Mouse (Mus musculus) heart, embryonic 12.5 days (tissue): ENCODE results near the gene Kifap3. TPM values are rescaled to one million over a fixed set of nuclear protein-coding genes. Genes with fewer than 3 reads are reported as not detected.
"Not testable (repeated sequence)": the region's sequence is repeated elsewhere in the genome, so short reads cannot be mapped to it uniquely, and the experiment has no call there.

Experiments used
- ATAC-seq: fragments of 200-750 bp; cut with Nextera tagmentation; 2 replicates; pipeline ENCODE4 v1.8.0; 2017; ENCODE audit warnings: moderate TSS enrichment, moderate library complexity; ENCODE audit not compliant: insufficient number of reproducible peaks, low FRiP score
- H3K27ac ChIP-seq: fragments of 300-500 bp; sonication (generic); 2 replicates; pipeline ENCODE4 v1.5.1; 2016; ENCODE audit warnings: mild to moderate bottlenecking, moderate library complexity; ENCODE audit not compliant: poor library complexity, severe bottlenecking
- H3K27me3 ChIP-seq: fragments of 300-500 bp; sonication (generic); replicated peaks from 2 replicates; pipeline ENCODE4 v1.6.1; 2016; ENCODE audit warnings: mild to moderate bottlenecking, moderate library complexity
- H3K36me3 ChIP-seq: fragments of 300-500 bp; sonication (generic); 2 replicates; pipeline ENCODE4 v1.6.1; 2016; ENCODE audit warnings: mild to moderate bottlenecking, moderate library complexity
- H3K4me1 ChIP-seq: fragments of 300-500 bp; sonication (generic); replicated peaks from 2 replicates; pipeline ENCODE4 v1.6.1; 2016; ENCODE audit warnings: mild to moderate bottlenecking
- H3K4me2 ChIP-seq: fragments of 300-500 bp; sonication (generic); 2 replicates; pipeline ENCODE4 v1.6.1; 2016; ENCODE audit warnings: mild to moderate bottlenecking, moderate library complexity
- H3K4me3 ChIP-seq: fragments of 300-500 bp; sonication (generic); 2 replicates; pipeline ENCODE4 v1.5.1; 2016; ENCODE audit warnings: mild to moderate bottlenecking
- H3K9ac ChIP-seq: fragments of 300-500 bp; sonication (generic); 2 replicates; pipeline ENCODE4 v1.6.1; 2016; ENCODE audit warnings: mild to moderate bottlenecking, moderate library complexity
- H3K9me3 ChIP-seq: fragments of 300-500 bp; sonication (generic); replicated peaks from 2 replicates; pipeline ENCODE4 v1.6.1; 2016; ENCODE audit warnings: mild to moderate bottlenecking, moderate library complexity
- WGBS: fragments of 180-500 bp; shearing (Covaris S2); methylation state at CpG from one replicate; pipeline ENCODE4 v1.1.7; 2016; 5-methylcytosine and 5-hydroxymethylcytosine counted together
- polyA plus RNA-seq: library from polyadenylated mRNA; unstranded; fragments of >200 nt; fragmentation: Nextera tagmentation; extraction: Ambion mirVana; gene quantifications from 2 replicates; pipeline ENCODE4 v1.2.1, GENCODE M21; 2016

Kifap3 gene
- 22.3 and 23.9 TPM in 2 replicates for polyA plus RNA-seq

GRCm38 (mm10) chr1:163779336-163780115 is at the start of gene Kifap3:
Kifap3 (plus strand) TSS chr1:163779583.
- peak within 1 kb of the TSS; percentile 77 for H3K4me2 ChIP-seq
- no peaks in the 10 kb centered on the region for H3K4me1 ChIP-seq
- peaks cover 5% of the 10 kb centered on the region; the same call in 1 of the 2 replicates for H3K36me3 ChIP-seq
- H3K9ac ChIP-seq: peak within 1 kb of the TSS; percentile 77
- H3K27ac ChIP-seq: 0 out of 2 replicates have a peak within 1 kb of the TSS, but pooled peaks have one; percentile 2
- H3K9me3 ChIP-seq: no peaks in the 10 kb centered on the region
- peak within 1 kb of the TSS; percentile 83 for H3K4me3 ChIP-seq
- WGBS: under 1% methylated on average over 40 of the region's 48 CpGs
- H3K27me3 ChIP-seq: no peaks in the 10 kb centered on the region
- peak; percentile 100 for ATAC-seq

- not testable (repeated sequence) for H3K9ac ChIP-seq, H3K4me1 ChIP-seq, H3K36me3 ChIP-seq, H3K27ac ChIP-seq, H3K4me3 ChIP-seq, H3K27me3 ChIP-seq, ATAC-seq, H3K4me2 ChIP-seq
- peaks cover 11% of the 10 kb centered on the region for H3K9me3 ChIP-seq
- 87% methylated on average over 10 of the region's 10 CpGs for WGBS
Observed at GRCm38 (mm10) chr1:163731166-163731565, 48.2 kb upstream of the Kifap3 start.

- H3K4me1 ChIP-seq: no peaks in the 10 kb centered on the region
- ATAC-seq: no peak
- no peaks in the 10 kb centered on the region for H3K36me3 ChIP-seq
- no peak overlapping the region for H3K4me3 ChIP-seq
- H3K4me2 ChIP-seq: no peak overlapping the region
- H3K27ac ChIP-seq: no peak overlapping the region
- no peak overlapping the region for H3K9ac ChIP-seq
- H3K27me3 ChIP-seq: no peaks in the 10 kb centered on the region
- H3K9me3 ChIP-seq: 0 out of 2 replicates have a peak, but pooled peaks cover 7% of the 10 kb centered on the region
- 78% methylated on average over 10 of the region's 10 CpGs for WGBS
Observed at GRCm38 (mm10) chr1:163736441-163737238, 42.7 kb upstream of the Kifap3 start.

- 72% methylated on average over 1 of the region's 1 CpGs for WGBS
- ATAC-seq: no peak
- no peaks in the 10 kb centered on the region for H3K4me1 ChIP-seq
Observed at GRCm38 (mm10) chr1:163737239-163737533, 42.2 kb upstream of the Kifap3 start.

GRCm38 (mm10) chr1:163751360-163751992 is 27.9 kb upstream of the Kifap3 start:
- 54% methylated on average over 4 of the region's 4 CpGs for WGBS
- Histone ChIP-seq H3K4me2 (no peak overlapping the region), H3K9me3 (no peaks in the 10 kb centered on the region), H3K9ac (no peak overlapping the region), H3K36me3 (no peaks in the 10 kb centered on the region), H3K4me3 (no peak overlapping the region), H3K27ac (no peak overlapping the region), H3K4me1 (no peaks in the 10 kb centered on the region), H3K27me3 (no peaks in the 10 kb centered on the region)
- ATAC-seq: no peak

More at GRCm38 (mm10) chr1:163737239-163737533, 42.2 kb upstream of the Kifap3 start:
- Histone ChIP-seq H3K4me2 (no peak overlapping the region), H3K27ac (no peak overlapping the region), H3K4me3 (no peak overlapping the region), H3K36me3 (no peaks in the 10 kb centered on the region), H3K9ac (no peak overlapping the region), H3K27me3 (no peaks in the 10 kb centered on the region), H3K9me3 (0 out of 2 replicates have a peak, but pooled peaks cover 1% of the 10 kb centered on the region)

GRCm38 (mm10) chr1:163757462-163758207 is 21.7 kb upstream of the Kifap3 start:
- H3K4me2 ChIP-seq: no peak overlapping the region
- no peaks in the 10 kb centered on the region for H3K4me1 ChIP-seq
- no peak overlapping the region for H3K27ac ChIP-seq
- ATAC-seq: no peak
- H3K36me3 ChIP-seq: no peaks in the 10 kb centered on the region
- H3K4me3 ChIP-seq: no peak overlapping the region
- WGBS: 70% methylated on average over 10 of the region's 10 CpGs
- H3K9me3 ChIP-seq: no peaks in the 10 kb centered on the region
- H3K27me3 ChIP-seq: no peaks in the 10 kb centered on the region
- no peak overlapping the region for H3K9ac ChIP-seq

- H3K4me1 ChIP-seq, H3K27ac ChIP-seq, ATAC-seq, H3K9me3 ChIP-seq, H3K36me3 ChIP-seq, H3K4me2 ChIP-seq, H3K27me3 ChIP-seq, H3K4me3 ChIP-seq, H3K9ac ChIP-seq: not testable (repeated sequence)
- WGBS: 89% methylated on average over 8 of the region's 11 CpGs
Observed at GRCm38 (mm10) chr1:163783577-163783976, 4.2 kb downstream of the Kifap3 start.

GRCm38 (mm10) chr1:163821365-163821764 is 42.0 kb downstream of the Kifap3 start:
- H3K27ac ChIP-seq: no peak overlapping the region
- 80% methylated on average over 4 of the region's 4 CpGs for WGBS

GRCm38 (mm10) chr1:163829482-163829881 is 50.1 kb downstream of the Kifap3 start:
- no peaks in the 10 kb centered on the region for H3K4me1 ChIP-seq
- H3K4me3 ChIP-seq: no peak overlapping the region
- no peaks in the 10 kb centered on the region for H3K27me3 ChIP-seq
- no peak overlapping the region for H3K27ac ChIP-seq
- H3K4me2 ChIP-seq: no peak overlapping the region
- ATAC-seq: no peak
- H3K9me3 ChIP-seq: no peaks in the 10 kb centered on the region
- H3K9ac ChIP-seq: no peak overlapping the region
- peaks cover 2% of the 10 kb centered on the region; the same call in 1 of the 2 replicates for H3K36me3 ChIP-seq

More at GRCm38 (mm10) chr1:163821365-163821764, 42.0 kb downstream of the Kifap3 start:
- Histone ChIP-seq H3K4me1 (no peaks in the 10 kb centered on the region), H3K9ac (no peak overlapping the region), H3K4me3 (no peak overlapping the region), H3K36me3 (peaks cover 6% of the 10 kb centered on the region; the same call in 1 of the 2 replicates), H3K27me3 (no peaks in the 10 kb centered on the region), H3K4me2 (no peak overlapping the region), H3K9me3 (no peaks in the 10 kb centered on the region)
- ATAC-seq: no peak

- WGBS: 37% methylated on average over 1 of the region's 1 CpGs
- H3K4me2 ChIP-seq: no peak overlapping the region
- peaks cover 2% of the 10 kb centered on the region; the same call in 1 of the 2 replicates for H3K36me3 ChIP-seq
- no peaks in the 10 kb centered on the region for H3K9me3 ChIP-seq
- H3K9ac ChIP-seq: no peak overlapping the region
- no peak overlapping the region for H3K4me3 ChIP-seq
- no peak for ATAC-seq
- H3K27ac ChIP-seq: no peak overlapping the region
- no peaks in the 10 kb centered on the region for H3K4me1 ChIP-seq
- no peaks in the 10 kb centered on the region for H3K27me3 ChIP-seq
Observed at GRCm38 (mm10) chr1:163834066-163834465, 54.7 kb downstream of the Kifap3 start.
